Mouse (Mus musculus) bone marrow, adult 2 months (tissue): Measurements from ENCODE around the gene Capn13.

Experiments used
- CTCF ChIP-seq: fragments of 200-500 bp; IDR thresholded peaks from 2 replicates; pipeline ENCODE4 v1.5.1; 2011; ENCODE audit warnings: low read length, control low read depth; ENCODE audit not compliant: control insufficient read depth, insufficient read depth
- POLR2A ChIP-seq: fragments of 200-500 bp; IDR thresholded peaks from 2 replicates; pipeline ENCODE4 v1.6.1; 2011; ENCODE audit warnings: low read depth, mild to moderate bottlenecking, control low read depth, low read length, borderline replicate concordance; ENCODE audit not compliant: control insufficient read depth

GRCm38 (mm10) chr17:73449104-73449503 is 48.4 kb upstream of the Capn13 start:
- TF ChIP-seq CTCF: no peak
- no peak for TF ChIP-seq POLR2A
